Mouse (Mus musculus) heart, postnatal 0 days (tissue): Measurements from ENCODE around the gene Fam160a1. TPM values are rescaled to one million over a fixed set of nuclear protein-coding genes. Genes with fewer than 3 reads are reported as not detected.

Experiments used
- ATAC-seq: fragments of 200-750 bp; cut with Nextera tagmentation; 2 replicates; pipeline ENCODE4 v1.8.0; 2017; ENCODE audit warnings: low read depth, moderate number of reproducible peaks, moderate library complexity; ENCODE audit not compliant: insufficient read depth
- DNase-seq: peaks from one replicate; pipeline ENCODE4 v3.0.0-alpha.2; 2016; ENCODE audit warnings: low spot score
- H3K27ac ChIP-seq: fragments of 300-500 bp; sonication (generic); 2 replicates; pipeline ENCODE4 v1.5.1; 2014; ENCODE audit warnings: low read depth, mild to moderate bottlenecking
- H3K27me3 ChIP-seq: fragments of 300-500 bp; sonication (generic); 2 replicates; pipeline ENCODE4 v1.6.1; 2014; ENCODE audit warnings: low read length, mixed read lengths; ENCODE audit not compliant: control insufficient read depth, insufficient read depth
- H3K36me3 ChIP-seq: fragments of 300-500 bp; sonication (generic); replicated peaks from 2 replicates; pipeline ENCODE4 v1.6.1; 2014; ENCODE audit warnings: low read length, mixed read lengths; ENCODE audit not compliant: control insufficient read depth, insufficient read depth
- H3K4me1 ChIP-seq: fragments of 300-500 bp; sonication (generic); 2 replicates; pipeline ENCODE4 v1.6.1; 2014; ENCODE audit warnings: antibody characterized with exemption; ENCODE audit not compliant: control insufficient read depth, insufficient read depth
- H3K4me2 ChIP-seq: fragments of 300-500 bp; sonication (generic); 2 replicates; pipeline ENCODE4 v1.6.1; 2014; ENCODE audit warnings: low read depth, mild to moderate bottlenecking, low read length, moderate library complexity
- H3K4me3 ChIP-seq: fragments of 300-500 bp; sonication (generic); 2 replicates; pipeline ENCODE4 v1.5.1; 2014; ENCODE audit warnings: low read depth, low read length
- H3K9ac ChIP-seq: fragments of 300-500 bp; sonication (generic); replicated peaks from 2 replicates; pipeline ENCODE4 v1.6.1; 2014; ENCODE audit warnings: low read depth, low read length, mixed read lengths
- H3K9me3 ChIP-seq: fragments of 300-500 bp; sonication (generic); replicated peaks from 2 replicates; pipeline ENCODE4 v1.6.1; 2016; ENCODE audit warnings: low read length; ENCODE audit not compliant: control insufficient read depth
- CTCF ChIP-seq: IDR thresholded peaks from 2 replicates; pipeline ENCODE4 v1.5.1; 2016; ENCODE audit warnings: antibody characterized with exemption, control low read depth, low read depth
- EP300 ChIP-seq: IDR thresholded peaks from 2 replicates; pipeline ENCODE4 v1.6.1; 2016; ENCODE audit warnings: antibody characterized with exemption, low read depth
- WGBS: fragments of 180-500 bp; shearing (Covaris S2); extraction: QIAGEN DNeasy Blood & Tissue Kit; methylation state at CpG from one replicate; pipeline ENCODE4 v1.1.7; 2014; 5-methylcytosine and 5-hydroxymethylcytosine counted together
- polyA plus RNA-seq: library from polyadenylated mRNA; unstranded; fragments of >200 nt; fragmentation: Nextera tagmentation; extraction: Ambion mirVana; gene quantifications from 2 replicates; pipeline ENCODE4 v1.2.1, GENCODE M21; 2015
- total RNA-seq: library from RNA; depleted of rRNA; stranded (reverse); fragments of >200 nt; gene quantifications from 2 replicates; pipeline ENCODE4 v1.2.3, GENCODE M21; 2014; ENCODE audit warnings: low replicate concordance

Fam160a1 gene
- total and polyA plus RNA-seq, 2 experiments from 2014 or later: 10.5 to 34.6 TPM

- TF ChIP-seq CTCF (no peak), EP300 (no peak)
- no peaks in the 10 kb centered on the region for H3K9me3 ChIP-seq
- H3K4me1 ChIP-seq: peaks cover 12% of the 10 kb centered on the region; the same call in 1 of the 2 replicates
- no peak overlapping the region for H3K4me3 ChIP-seq
- peak; percentile 46 for DNase-seq
- H3K36me3 ChIP-seq: peaks cover 6% of the 10 kb centered on the region
- peak overlapping the region; percentile 10 for H3K4me2 ChIP-seq
- peak overlapping the region; percentile 70; the same call in 1 of the 2 replicates for H3K27ac ChIP-seq
- H3K9ac ChIP-seq: no peak overlapping the region
- peak; percentile 58 for ATAC-seq
- no peaks in the 10 kb centered on the region for H3K27me3 ChIP-seq
- 23% methylated on average over 12 of the region's 12 CpGs for WGBS
Measured at GRCm38 (mm10) chr3:85666736-85667135, 150.4 kb downstream of the Fam160a1 start.

DNA sequence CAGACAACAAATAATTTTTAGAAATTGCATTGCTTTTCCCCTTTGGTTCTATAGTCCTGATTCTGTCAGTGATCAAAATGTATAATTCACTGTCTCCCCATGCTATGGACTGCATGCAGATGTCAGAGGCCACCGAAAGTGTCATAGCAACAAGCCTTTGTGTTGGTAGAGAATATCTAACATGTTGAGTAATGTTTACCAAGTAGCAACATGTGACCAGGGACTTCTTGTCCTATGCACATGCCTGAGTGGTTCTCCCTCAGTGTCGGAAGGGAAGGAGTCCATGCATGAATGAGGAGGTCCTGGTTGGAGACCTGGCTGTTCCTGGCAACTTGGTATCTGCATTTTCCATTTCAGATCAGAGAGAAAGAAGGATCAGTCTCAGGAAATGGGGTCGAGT lies 150.9 kb downstream of the Fam160a1 start:
- Histone ChIP-seq H3K4me1 (peaks cover 12% of the 10 kb centered on the region; the same call in 1 of the 2 replicates), H3K9me3 (no peaks in the 10 kb centered on the region), H3K4me2 (no peak overlapping the region), H3K36me3 (peaks cover 6% of the 10 kb centered on the region), H3K27ac (peak overlapping the region; percentile 25; the same call in 1 of the 2 replicates), H3K4me3 (no peak overlapping the region), H3K9ac (no peak overlapping the region), H3K27me3 (no peaks in the 10 kb centered on the region)
- 41% methylated on average over 3 of the region's 3 CpGs for WGBS
- no peak for ATAC-seq
- TF ChIP-seq CTCF: no peak
- no peak for TF ChIP-seq EP300
- no peak for DNase-seq

GRCm38 (mm10) chr3:85664591-85665171 lies 152.4 kb downstream of the Fam160a1 start:
- 77% methylated on average over 10 of the region's 10 CpGs for WGBS
- H3K9ac ChIP-seq: no peak overlapping the region
- TF ChIP-seq CTCF: no peak
- no peak for TF ChIP-seq EP300
- H3K4me3 ChIP-seq: no peak overlapping the region
- DNase-seq (no peak), ATAC-seq (no peak)
- peaks cover 14% of the 10 kb centered on the region; the same call in 1 of the 2 replicates for H3K4me1 ChIP-seq
- H3K36me3 ChIP-seq: peaks cover 6% of the 10 kb centered on the region
- H3K9me3 ChIP-seq: no peaks in the 10 kb centered on the region
- no peaks in the 10 kb centered on the region for H3K27me3 ChIP-seq
- no peak overlapping the region for H3K27ac ChIP-seq
- H3K4me2 ChIP-seq: no peak overlapping the region

GRCm38 (mm10) chr3:85663826-85664225 lies 153.3 kb downstream of the Fam160a1 start:
- H3K9me3 ChIP-seq: no peaks in the 10 kb centered on the region
- H3K9ac ChIP-seq: no peak overlapping the region
- 83% methylated on average over 5 of the region's 5 CpGs for WGBS
- DNase-seq (no peak), ATAC-seq (no peak)
- TF ChIP-seq EP300: no peak
- TF ChIP-seq CTCF: no peak
- H3K4me3 ChIP-seq: no peak overlapping the region
- no peak overlapping the region for H3K4me2 ChIP-seq
- H3K36me3 ChIP-seq: peaks cover 6% of the 10 kb centered on the region
- H3K4me1 ChIP-seq: peaks cover 19% of the 10 kb centered on the region
- no peak overlapping the region for H3K27ac ChIP-seq
- no peaks in the 10 kb centered on the region for H3K27me3 ChIP-seq

- DNase-seq (no peak), ATAC-seq (no peak)
- H3K36me3 ChIP-seq: peaks cover 6% of the 10 kb centered on the region
- 54% methylated on average over 10 of the region's 10 CpGs for WGBS
- H3K4me1 ChIP-seq: peaks cover 18% of the 10 kb centered on the region
- H3K9me3 ChIP-seq: no peaks in the 10 kb centered on the region
- H3K4me2 ChIP-seq: no peak overlapping the region
- TF ChIP-seq CTCF (no peak), EP300 (no peak)
- no peak overlapping the region for H3K27ac ChIP-seq
- H3K27me3 ChIP-seq: no peaks in the 10 kb centered on the region
- H3K4me3 ChIP-seq: no peak overlapping the region
- H3K9ac ChIP-seq: no peak overlapping the region
Measured at GRCm38 (mm10) chr3:85661926-85662813, 154.9 kb downstream of the Fam160a1 start.
